Mouse (Mus musculus): ENCODE results near the gene Zbtb40. TPM values are rescaled to one million over a fixed set of nuclear protein-coding genes. Genes with fewer than 3 reads are reported as not detected.

Zbtb40 gene
- total and polyA plus RNA-seq, 2 experiments: 2.5 to 5.1 TPM

DNA sequence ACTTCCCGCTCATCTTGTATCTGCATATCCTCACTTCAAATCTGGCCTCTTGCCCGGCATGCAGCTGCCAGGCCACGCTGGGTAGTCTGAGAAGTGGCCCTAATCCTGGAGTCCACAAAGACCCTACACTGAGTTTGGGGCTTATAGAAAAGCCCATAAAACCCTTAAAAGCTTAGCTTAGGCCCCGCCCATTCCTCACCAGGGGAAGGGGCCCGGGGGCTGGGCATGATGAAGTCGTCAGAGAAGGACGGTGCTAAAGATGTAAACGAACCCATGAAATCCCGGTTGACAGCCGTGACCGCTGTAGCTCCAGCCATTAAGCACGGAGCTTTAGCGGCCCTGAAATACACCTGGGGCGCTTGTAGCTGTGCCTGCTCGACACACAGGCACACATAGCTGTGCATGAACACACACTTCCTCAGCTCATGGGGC lies 83.6 kb downstream of the Zbtb40 start:
- Histone ChIP-seq H3K27ac (replicated peaks; ENCODE audit: insufficient read depth, low read depth, low read length) (no peak overlapping the region), H3K4me1 (ENCODE audit: control insufficient read depth, insufficient read depth, low read length) (no peaks in the 10 kb centered on the region), H3K9ac (ENCODE audit: low read depth, low read length) (no peak overlapping the region), H3K27me3 (ENCODE audit: control insufficient read depth, insufficient read depth, low read length) (peaks cover 2% of the 10 kb centered on the region; the same call in 1 of the 2 replicates), H3K4me3 (ENCODE audit: insufficient read depth, low read depth, low read length) (no peak overlapping the region), H3K79me2 (ENCODE audit: control insufficient read depth, insufficient read depth, low read length) (no peaks in the 10 kb centered on the region), H3K36me3 (ENCODE audit: control insufficient read depth, insufficient read depth, low read length) (no peaks in the 10 kb centered on the region)
- 58% methylated on average over 15 of the region's 15 CpGs for WGBS
- DNase-seq (ENCODE audit: extremely low read depth, low read depth, low spot score): no peak
- TF ChIP-seq POLR2A (IDR thresholded peaks at IDR 0.05; ENCODE audit: extremely low read depth, insufficient read depth, low read length) (no peak), CTCF (IDR thresholded peaks at IDR 0.05; ENCODE audit: low read depth, low read length) (no peak)

DNA sequence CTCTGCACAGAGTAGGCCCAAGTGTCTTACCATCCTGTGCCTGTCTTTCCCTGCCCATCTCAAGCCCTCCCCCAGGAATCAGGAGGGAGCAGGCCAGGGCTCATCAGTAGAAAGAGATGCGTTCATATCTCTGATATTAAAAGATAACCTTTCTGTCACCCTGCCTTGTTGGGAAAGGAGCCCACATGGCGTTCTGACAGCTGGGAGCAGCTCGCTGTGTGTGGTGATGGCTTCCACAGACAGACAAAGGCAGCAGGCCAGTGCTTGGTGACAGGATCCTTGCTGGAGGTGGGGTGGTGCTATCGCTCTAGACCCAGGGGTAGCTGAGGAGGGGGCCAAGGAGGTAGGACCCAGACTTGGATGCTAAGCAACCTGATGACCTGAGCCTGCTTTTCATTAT lies 86.2 kb downstream of the Zbtb40 start:
- Histone ChIP-seq H3K9ac (ENCODE audit: low read depth, low read length) (no peak overlapping the region), H3K27ac (replicated peaks; ENCODE audit: insufficient read depth, low read depth, low read length) (no peak overlapping the region), H3K4me1 (ENCODE audit: control insufficient read depth, insufficient read depth, low read length) (no peaks in the 10 kb centered on the region), H3K36me3 (ENCODE audit: control insufficient read depth, insufficient read depth, low read length) (no peaks in the 10 kb centered on the region), H3K4me3 (ENCODE audit: insufficient read depth, low read depth, low read length) (no peak overlapping the region), H3K27me3 (ENCODE audit: control insufficient read depth, insufficient read depth, low read length) (no peaks in the 10 kb centered on the region; the same call in 1 of the 2 replicates), H3K79me2 (ENCODE audit: control insufficient read depth, insufficient read depth, low read length) (no peaks in the 10 kb centered on the region)
- TF ChIP-seq POLR2A (IDR thresholded peaks at IDR 0.05; ENCODE audit: extremely low read depth, insufficient read depth, low read length) (no peak), CTCF (IDR thresholded peaks at IDR 0.05; ENCODE audit: low read depth, low read length) (no peak)
- WGBS: 72% methylated on average over 4 of the region's 4 CpGs
- no peak for DNase-seq (ENCODE audit: extremely low read depth, low read depth, low spot score)

DNA sequence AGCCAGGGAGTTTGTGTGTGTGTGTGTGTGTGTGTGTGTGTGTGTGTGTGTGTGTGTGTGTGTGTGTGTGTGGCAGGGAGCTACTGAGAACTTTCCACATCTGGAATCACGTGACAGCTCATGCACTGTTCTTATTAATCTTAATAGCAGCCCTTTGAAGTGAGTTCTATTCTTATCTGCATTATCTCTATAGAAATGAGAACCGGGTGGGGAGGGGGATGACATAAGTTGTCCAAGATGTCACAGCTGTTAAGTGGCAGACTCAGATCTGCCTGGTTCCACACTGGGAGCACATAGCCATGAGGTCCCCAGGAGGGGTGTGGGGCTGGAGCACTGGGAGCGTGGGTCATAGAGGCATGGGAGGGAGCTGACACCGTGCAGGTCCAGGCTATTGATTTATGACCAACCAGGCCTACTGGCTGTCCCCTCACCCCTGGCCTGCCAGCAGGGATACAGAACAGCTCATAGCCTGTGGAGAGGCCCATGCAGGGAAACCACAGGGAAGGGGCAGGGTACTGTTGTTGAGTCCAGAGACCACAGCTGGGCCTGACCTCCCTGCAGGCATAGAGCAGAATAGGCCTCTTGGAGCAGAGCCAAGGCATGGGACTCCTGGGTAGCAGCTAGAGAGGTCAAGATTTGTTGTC lies 86.8 kb downstream of the Zbtb40 start:
- DNase-seq (ENCODE audit: extremely low read depth, low read depth, low spot score): no peak
- Histone ChIP-seq H3K4me1 (ENCODE audit: control insufficient read depth, insufficient read depth, low read length) (no peaks in the 10 kb centered on the region), H3K27ac (replicated peaks; ENCODE audit: insufficient read depth, low read depth, low read length) (no peak overlapping the region), H3K9ac (ENCODE audit: low read depth, low read length) (no peak overlapping the region), H3K79me2 (ENCODE audit: control insufficient read depth, insufficient read depth, low read length) (no peaks in the 10 kb centered on the region), H3K36me3 (ENCODE audit: control insufficient read depth, insufficient read depth, low read length) (no peaks in the 10 kb centered on the region), H3K4me3 (ENCODE audit: insufficient read depth, low read depth, low read length) (no peak overlapping the region), H3K27me3 (ENCODE audit: control insufficient read depth, insufficient read depth, low read length) (peaks cover 6% of the 10 kb centered on the region)
- WGBS: 45% methylated on average over 4 of the region's 4 CpGs
- TF ChIP-seq CTCF (IDR thresholded peaks at IDR 0.05; ENCODE audit: low read depth, low read length) (no peak), POLR2A (IDR thresholded peaks at IDR 0.05; ENCODE audit: extremely low read depth, insufficient read depth, low read length) (no peak)

DNA sequence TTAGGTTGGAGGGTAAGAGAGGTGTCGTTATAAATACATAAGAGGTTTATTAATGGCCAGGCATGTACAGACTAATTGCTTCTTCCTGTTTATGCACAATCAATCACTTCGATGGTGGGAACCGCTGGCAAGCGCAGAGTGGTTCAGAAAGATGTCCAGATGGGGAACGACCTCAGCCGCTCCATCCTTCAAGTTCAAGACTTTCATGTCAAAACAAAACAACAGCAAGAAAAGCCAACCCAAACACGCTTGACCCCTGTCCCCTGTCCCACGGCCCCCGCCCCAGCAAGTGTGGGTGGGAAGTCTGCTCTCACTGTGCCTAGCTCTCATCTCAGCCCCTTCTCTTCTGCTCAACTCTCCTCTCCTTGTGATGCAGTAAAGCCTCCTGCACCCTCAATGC lies 88.0 kb downstream of the Zbtb40 start:
- DNase-seq (ENCODE audit: extremely low read depth, low read depth, low spot score): no peak
- H3K9ac ChIP-seq (ENCODE audit: low read depth, low read length): no peak overlapping the region
- no peaks in the 10 kb centered on the region for H3K4me1 ChIP-seq (ENCODE audit: control insufficient read depth, insufficient read depth, low read length)
- no peak overlapping the region for H3K4me3 ChIP-seq (ENCODE audit: insufficient read depth, low read depth, low read length)
- no peaks in the 10 kb centered on the region for H3K36me3 ChIP-seq (ENCODE audit: control insufficient read depth, insufficient read depth, low read length)
- no peaks in the 10 kb centered on the region for H3K79me2 ChIP-seq (ENCODE audit: control insufficient read depth, insufficient read depth, low read length)
- 72% methylated on average over 9 of the region's 9 CpGs for WGBS
- H3K27ac ChIP-seq (replicated peaks; ENCODE audit: insufficient read depth, low read depth, low read length): no peak overlapping the region
- no peak for TF ChIP-seq CTCF (IDR thresholded peaks at IDR 0.05; ENCODE audit: low read depth, low read length)
- TF ChIP-seq POLR2A (IDR thresholded peaks at IDR 0.05; ENCODE audit: extremely low read depth, insufficient read depth, low read length): no peak
- peaks cover 10% of the 10 kb centered on the region for H3K27me3 ChIP-seq (ENCODE audit: control insufficient read depth, insufficient read depth, low read length)

DNA sequence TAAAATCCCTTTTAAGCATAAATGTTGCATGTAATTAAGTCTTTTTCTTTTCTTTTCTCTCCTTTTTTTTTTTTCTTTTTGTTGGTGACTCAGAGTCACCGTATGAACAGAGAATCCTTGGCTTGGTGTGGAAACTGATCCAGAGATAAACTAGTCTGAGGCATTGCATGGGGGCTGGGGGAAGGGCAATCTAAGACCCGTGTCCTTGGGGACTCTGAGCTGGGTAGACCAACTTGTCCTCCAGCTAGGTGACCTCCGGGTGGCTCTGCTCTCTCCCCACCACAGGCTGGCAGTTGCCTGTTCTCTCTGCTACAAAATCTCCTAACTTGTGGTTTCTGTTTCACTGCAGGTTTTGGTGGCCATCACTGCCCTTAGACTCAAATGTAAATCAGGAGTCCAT lies 88.5 kb downstream of the Zbtb40 start:
- H3K27ac ChIP-seq (replicated peaks; ENCODE audit: insufficient read depth, low read depth, low read length): no peak overlapping the region
- H3K79me2 ChIP-seq (ENCODE audit: control insufficient read depth, insufficient read depth, low read length): no peaks in the 10 kb centered on the region
- no peak for TF ChIP-seq CTCF (IDR thresholded peaks at IDR 0.05; ENCODE audit: low read depth, low read length)
- TF ChIP-seq POLR2A (IDR thresholded peaks at IDR 0.05; ENCODE audit: extremely low read depth, insufficient read depth, low read length): no peak
- no peak overlapping the region for H3K9ac ChIP-seq (ENCODE audit: low read depth, low read length)
- no peak overlapping the region for H3K4me3 ChIP-seq (ENCODE audit: insufficient read depth, low read depth, low read length)
- no peak for DNase-seq (ENCODE audit: extremely low read depth, low read depth, low spot score)
- H3K4me1 ChIP-seq (ENCODE audit: control insufficient read depth, insufficient read depth, low read length): no peaks in the 10 kb centered on the region
- WGBS: 17% methylated on average over 3 of the region's 3 CpGs
- no peaks in the 10 kb centered on the region for H3K36me3 ChIP-seq (ENCODE audit: control insufficient read depth, insufficient read depth, low read length)
- peaks cover 12% of the 10 kb centered on the region for H3K27me3 ChIP-seq (ENCODE audit: control insufficient read depth, insufficient read depth, low read length)

DNA sequence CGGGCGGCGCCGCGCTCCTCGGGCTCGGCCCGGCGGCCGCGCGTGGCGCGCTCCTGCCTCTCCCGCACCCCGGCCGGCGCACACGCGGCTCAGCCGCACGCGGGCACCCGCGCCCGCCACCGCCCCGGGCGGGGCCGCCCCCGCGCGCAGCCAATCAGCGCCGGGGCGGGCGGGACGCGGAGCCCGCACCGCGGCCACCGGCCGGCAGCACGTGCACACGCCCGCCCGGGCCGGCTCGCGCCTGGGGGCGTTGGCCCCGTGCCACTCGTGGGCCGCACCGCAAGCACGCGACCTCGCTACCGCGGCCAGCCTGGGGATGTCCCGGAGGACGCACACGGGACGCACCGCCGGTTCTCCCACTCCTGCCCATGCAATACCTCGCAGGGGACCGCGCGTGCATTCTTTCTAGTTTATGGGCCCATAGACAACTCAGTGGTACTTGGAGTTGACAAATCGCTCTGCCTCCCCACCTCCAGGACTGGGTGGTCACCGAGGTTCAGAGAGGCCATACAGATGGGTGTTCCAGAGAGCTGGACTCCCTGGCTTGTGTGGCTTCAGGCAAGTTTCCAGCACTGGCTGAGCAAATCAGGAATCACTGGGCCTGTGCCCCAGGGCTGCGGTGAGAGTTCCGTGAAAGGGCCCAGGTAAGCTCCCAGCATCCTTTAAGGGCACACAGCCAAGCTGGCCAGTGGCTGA lies 91.7 kb downstream of the Zbtb40 start, which contains the start of gene Epha8:
Gene Epha8 (minus strand): TSS at position 66 of the 696 bp plus-strand sequence.
- no peaks in the 10 kb centered on the region for H3K36me3 ChIP-seq (ENCODE audit: control insufficient read depth, insufficient read depth, low read length)
- DNase-seq (ENCODE audit: extremely low read depth, low read depth, low spot score): no peak
- H3K27ac ChIP-seq (replicated peaks; ENCODE audit: insufficient read depth, low read depth, low read length): no peak within 1 kb of the TSS
- no peaks in the 10 kb centered on the region for H3K79me2 ChIP-seq (ENCODE audit: control insufficient read depth, insufficient read depth, low read length)
- no peaks in the 10 kb centered on the region for H3K4me1 ChIP-seq (ENCODE audit: control insufficient read depth, insufficient read depth, low read length)
- H3K27me3 ChIP-seq (ENCODE audit: control insufficient read depth, insufficient read depth, low read length): peaks cover 12% of the 10 kb centered on the region
- 10% methylated on average over 66 of the region's 75 CpGs for WGBS
- no peak within 1 kb of the TSS for H3K4me3 ChIP-seq (ENCODE audit: insufficient read depth, low read depth, low read length)
- no peak within 1 kb of the TSS for H3K9ac ChIP-seq (ENCODE audit: low read depth, low read length)
- TF ChIP-seq CTCF (IDR thresholded peaks at IDR 0.05; ENCODE audit: low read depth, low read length) (no peak), POLR2A (IDR thresholded peaks at IDR 0.05; ENCODE audit: extremely low read depth, insufficient read depth, low read length) (no peak)
